Mouse (Mus musculus) adipocyte (in vitro differentiated cells): ENCODE measurements around the gene Sap25.
"Not testable (repeated sequence)": the region's sequence is repeated elsewhere in the genome, so short reads cannot be mapped to it uniquely, and the experiment has no call there.

Experiments
- DNase-seq: peaks from one replicate; pipeline ENCODE4 v3.0.0-alpha.2; 2016; ENCODE audit warnings: low spot score

The Sap25 gene

GRCm38 (mm10) chr5:137641054-137641453 lies at the start of gene Sap25:
Gene Sap25, plus strand, starts transcription at chr5:137641334.
- no peak for DNase-seq

GRCm38 (mm10) chr5:137595921-137596320 lies 45.2 kb upstream of the Sap25 start:
- no peak for DNase-seq

- no peak for DNase-seq
These were observed 44.4 kb upstream of the Sap25 start for GRCm38 (mm10) chr5:137596601-137597261.

- DNase-seq, result no peak
These were observed 43.5 kb upstream of the Sap25 start for GRCm38 (mm10) chr5:137597625-137598024.

GRCm38 (mm10) chr5:137598100-137598826 lies 42.9 kb upstream of the Sap25 start:
- no peak for DNase-seq

- DNase-seq, result no peak
These were observed 41.5 kb upstream of the Sap25 start for GRCm38 (mm10) chr5:137599600-137599999.

- DNase-seq, result no peak
These were observed 40.9 kb upstream of the Sap25 start for GRCm38 (mm10) chr5:137600281-137600618.

- DNase-seq, result peak; percentile 100
These were observed 40.3 kb upstream of the Sap25 start, which contains the start of gene Mospd3 for GRCm38 (mm10) chr5:137600619-137601364. Gene Mospd3, minus strand, starts transcription at chr5:137601058.

- DNase-seq, result no peak
These were observed 39.8 kb upstream of the Sap25 start for GRCm38 (mm10) chr5:137601365-137601729.

GRCm38 (mm10) chr5:137607860-137608653 lies 33.1 kb upstream of the Sap25 start:
- DNase-seq, result no peak

GRCm38 (mm10) chr5:137608654-137609190 lies 32.4 kb upstream of the Sap25 start:
- DNase-seq, result no peak

GRCm38 (mm10) chr5:137609292-137609691 lies 31.8 kb upstream of the Sap25 start:
- no peak for DNase-seq

GRCm38 (mm10) chr5:137610056-137610455 lies 31.1 kb upstream of the Sap25 start:
- peak; percentile 57 for DNase-seq

GRCm38 (mm10) chr5:137610548-137611244 lies 30.4 kb upstream of the Sap25 start:
- DNase-seq, result peak; percentile 86

- DNase-seq, result peak; percentile 86
These were observed 29.9 kb upstream of the Sap25 start for GRCm38 (mm10) chr5:137611245-137611602.

GRCm38 (mm10) chr5:137613076-137613475 lies 28.1 kb upstream of the Sap25 start:
- DNase-seq, result no peak

- DNase-seq, result peak; percentile 54
These were observed 27.6 kb upstream of the Sap25 start, which contains the start of gene Pcolce for GRCm38 (mm10) chr5:137613550-137613949. Gene Pcolce, minus strand, starts transcription at chr5:137613784.

- not testable (repeated sequence) for DNase-seq
These were observed 26.2 kb upstream of the Sap25 start for GRCm38 (mm10) chr5:137614921-137615320.

GRCm38 (mm10) chr5:137615347-137615746 lies 25.8 kb upstream of the Sap25 start:
- no peak for DNase-seq

GRCm38 (mm10) chr5:137623937-137624530 lies 17.1 kb upstream of the Sap25 start:
- DNase-seq, result no peak

- peak; percentile 57 for DNase-seq
These were observed 13.1 kb upstream of the Sap25 start for GRCm38 (mm10) chr5:137627991-137628390.
